Mouse (Mus musculus): ENCODE data around the gene Gm36176.

Gm36176 gene

DNA sequence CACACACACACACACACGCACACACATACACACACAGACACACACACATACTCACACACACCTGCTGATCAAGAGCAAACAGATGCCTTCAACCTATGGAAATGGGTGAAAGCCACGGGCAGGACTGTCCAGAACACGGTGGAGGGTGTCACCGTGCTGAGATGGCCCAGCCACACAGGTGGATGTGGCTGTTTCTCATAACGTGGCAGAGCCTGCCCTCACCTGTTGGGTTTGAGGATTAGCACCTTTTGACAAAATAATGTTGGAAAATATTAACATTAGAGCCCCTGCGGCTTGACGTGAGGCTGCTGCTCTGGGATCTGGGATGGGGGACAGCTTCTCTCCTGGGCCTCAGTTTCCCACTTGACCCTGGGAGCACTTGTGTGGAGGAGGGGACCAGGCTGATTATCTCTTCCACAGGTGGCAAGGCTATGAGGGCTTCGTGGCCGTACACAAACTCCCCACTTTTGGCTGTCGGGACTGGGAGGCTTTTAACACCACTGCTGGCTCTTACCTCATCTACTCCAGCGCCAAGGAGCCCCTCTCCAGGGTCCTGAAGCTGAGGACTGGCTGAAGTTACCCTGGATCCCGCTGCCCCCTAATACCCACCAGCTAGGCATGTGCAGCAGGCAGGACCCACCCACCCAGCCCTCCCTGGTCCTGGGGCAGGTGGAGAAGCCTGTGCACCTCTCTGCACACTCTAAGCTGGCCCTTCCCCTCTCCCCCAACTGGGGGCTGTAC lies 39.6 kb downstream of the Gm36176 start:
- no peak for DNase-seq

DNA sequence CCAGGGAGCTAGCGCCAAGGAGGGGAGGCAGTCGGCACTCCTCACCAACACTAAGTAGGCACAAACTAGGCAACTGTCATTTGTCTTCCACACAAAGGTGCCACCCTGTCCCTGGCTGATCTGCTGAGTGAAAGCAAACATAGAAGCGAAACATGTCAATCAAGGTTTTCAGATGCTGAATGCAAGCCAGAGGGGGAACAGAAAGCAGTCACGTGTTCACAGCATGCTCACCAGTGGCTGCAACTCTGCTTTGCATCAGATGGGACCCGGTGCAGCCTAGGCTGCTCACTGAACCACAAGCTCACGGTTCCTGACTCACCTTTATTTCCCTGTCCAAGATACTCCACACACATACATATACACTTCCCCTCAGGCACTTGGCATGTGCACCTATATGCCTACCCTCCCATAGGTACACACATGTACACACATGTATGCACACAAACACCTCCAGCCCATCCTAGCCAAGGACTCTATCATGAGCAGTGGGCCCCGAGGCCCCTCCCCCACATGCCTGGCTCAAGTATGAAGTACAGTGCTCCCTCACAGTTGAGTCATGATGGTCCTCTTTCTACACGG lies 44.5 kb downstream of the Gm36176 start:
- no peak for DNase-seq

DNA sequence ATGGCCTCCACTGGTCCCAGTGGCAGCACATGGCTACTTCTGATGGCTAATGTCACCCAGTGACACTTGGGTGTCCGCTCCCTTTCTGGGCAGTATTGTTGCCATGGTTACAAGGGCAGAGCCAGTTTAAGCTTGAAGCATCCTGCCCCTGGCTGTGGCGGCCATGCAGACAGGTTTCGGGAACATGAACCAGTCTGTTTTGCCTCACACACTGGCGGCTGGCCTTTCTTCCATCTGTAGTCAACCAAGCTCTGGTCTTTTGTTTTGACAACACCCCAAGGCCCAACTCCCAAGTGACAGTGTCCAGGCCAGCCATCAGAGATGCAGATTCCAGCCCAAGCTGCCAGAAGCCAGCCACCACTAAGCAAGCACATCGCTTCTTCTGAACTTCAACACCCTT lies 49.0 kb downstream of the Gm36176 start:
- DNase-seq, result no peak

Measured in cerebellum, adult 11-12 months (tissue).